Mouse (Mus musculus) liver, postnatal 0 days (tissue): ENCODE data around the gene Chsy1.

Experiments used
- CTCF ChIP-seq: sonication (generic); IDR thresholded peaks from 2 replicates; pipeline ENCODE4 v1.5.1; 2016; ENCODE audit warnings: antibody characterized with exemption, low read depth
- EP300 ChIP-seq: IDR thresholded peaks from 2 replicates; pipeline ENCODE4 v1.6.1; 2016; ENCODE audit warnings: antibody characterized with exemption, low read depth, mild to moderate bottlenecking

GRCm38 (mm10) chr7:66110636-66111112 is 1.4 kb downstream of the Chsy1 start:
- TF ChIP-seq CTCF: no peak
- TF ChIP-seq EP300: no peak
